Mouse (Mus musculus) heart, adult 18-20 months (tissue): ENCODE results near the gene Gfap. TPM values are rescaled to one million over a fixed set of nuclear protein-coding genes. Genes with fewer than 3 reads are reported as not detected.

Experiments
- total RNA-seq, 2 experiments: library from RNA; stranded (reverse); gene quantifications; 2 replicates each; pipeline ENCODE4 v1.2.3; 2021

Gfap gene
- total RNA-seq, 2 experiments from 2014 or later, result 0.10 to 0.15 TPM

Other genes starting within 250 kb of the Gfap start
- gene Meioc, start 237.2 kb downstream of the Gfap start, total RNA-seq, result not detected
- gene Ccdc43, start 203.1 kb downstream of the Gfap start, total RNA-seq, result 10 to 100 TPM; 20.4 to 29.6 TPM
- 1 to 10 TPM; 6.6 to 7.5 TPM for gene Adam11, start 139.5 kb downstream of the Gfap start, total RNA-seq
- gene Gjc1, start 81.2 kb downstream of the Gfap start, total RNA-seq, result 10 to 100 TPM; 17.2 to 18.2 TPM
- gene Higd1b, start 65.1 kb downstream of the Gfap start, total RNA-seq, result 10 to 100 TPM; 10.6 to 15.7 TPM
- 10 to 100 TPM; 34.1 to 42.6 TPM for gene Eftud2, start 19.9 kb downstream of the Gfap start, total RNA-seq
- not detected for gene Ccdc103, start 19.7 kb downstream of the Gfap start, total RNA-seq
- gene Fam187a, start 15.7 kb downstream of the Gfap start, total RNA-seq, result not detected
- under 1 TPM in 1 of 2 experiments, not detected in 1; 0.25 TPM for gene Kif18b, start 24.2 kb upstream of the Gfap start, total RNA-seq
- not detected for gene C1ql1, start 45.8 kb upstream of the Gfap start, total RNA-seq
- gene Nmt1, start 127.3 kb upstream of the Gfap start, total RNA-seq, result 10 to 100 TPM; 67.5 to 74.8 TPM
- 10 to 100 TPM; 60.9 to 72.9 TPM for gene Dcakd, start 127.4 kb upstream of the Gfap start, total RNA-seq
- 10 to 100 TPM; 11.0 to 14.5 TPM for gene Plcd3, start 200.7 kb upstream of the Gfap start, total RNA-seq
- 10 to 100 TPM; 28.6 to 41.4 TPM for gene Acbd4, start 200.8 kb upstream of the Gfap start, total RNA-seq
- 10 to 100 TPM; 20.0 to 21.5 TPM for gene Hexim1, start 215.3 kb upstream of the Gfap start, total RNA-seq
- 1 to 10 TPM; 1.6 to 1.7 TPM for gene Hexim2, start 231.5 kb upstream of the Gfap start, total RNA-seq